In genomic region chr3:26095551-26095950, GRCm38 (mm10) we compare ENCODE assay signal across 12 mouse cellular contexts.
DNase-seq lines count a peak whose midpoint lies in the region; ATAC-seq and TF ChIP-seq lines count a peak whose summit lies in the region.
"Had no signal": no experiment of that assay in that cellular context is flagged by ENCODE, and none has a peak within 500 bp of the region (broad histone marks: within the 10 kb centered on the region; RNA-seq: fewer than 3 reads in every experiment).

No protein-coding gene starts in this region.

- no peak overlapping the region for H3K9ac ChIP-seq in lung, embryonic 14.5 days
- H3K9ac ChIP-seq: embryonic facial prominence, embryonic 13.5 days; liver, embryonic 13.5 days had no signal

- ATAC-seq in lung, embryonic 14.5 days (ENCODE audit: insufficient read depth) = no peak

- no peak overlapping the region for H3K27ac ChIP-seq in lung, embryonic 14.5 days (ENCODE audit: low read depth)
- H3K27ac ChIP-seq: embryonic facial prominence, embryonic 13.5 days; liver, embryonic 13.5 days had no signal

- H3K4me3 ChIP-seq in lung, embryonic 14.5 days (ENCODE audit: low read depth, low read length) = no peak overlapping the region
- H3K4me3 ChIP-seq: embryonic facial prominence, embryonic 13.5 days; liver, embryonic 13.5 days; myocyte had no signal

- H3K4me1 ChIP-seq in lung, embryonic 14.5 days (ENCODE audit: insufficient read depth) = no peaks in the 10 kb centered on the region
- H3K4me1 ChIP-seq: embryonic facial prominence, embryonic 13.5 days; liver, embryonic 13.5 days had no signal

- peak; percentile 59 for TF ChIP-seq CTCF in lung, embryonic 14.5 days (IDR thresholded peaks at IDR 0.05; ENCODE audit: low read depth)

- DNase-seq in cerebellum, postnatal 36 days = peak; percentile 13 to 21
- DNase-seq in cerebellum, adult 11 months = no peak
- peak; percentile 44 for DNase-seq in lung, embryonic 14.5 days
- no peak for DNase-seq in lung, postnatal 36 days
- DNase-seq in adrenal gland, adult 8-10 months = peak; percentile 1
- DNase-seq in kidney, postnatal 14 days = peak; percentile 36
- no peak for DNase-seq in layer of hippocampus, postnatal 36 days
- no peak for DNase-seq in yolk sac, embryonic 10.5 days (ENCODE audit: low spot score)
- DNase-seq: heart, adult 11 months; liver, embryonic 13.5 days had no signal

- no peaks in the 10 kb centered on the region for H3K36me3 ChIP-seq in lung, embryonic 14.5 days (ENCODE audit: insufficient read depth)
- H3K36me3 ChIP-seq: embryonic facial prominence, embryonic 13.5 days; liver, embryonic 13.5 days had no signal

- H3K27me3 ChIP-seq in lung, embryonic 14.5 days (ENCODE audit: insufficient read depth, low read length) = no peaks in the 10 kb centered on the region
- H3K27me3 ChIP-seq: embryonic facial prominence, embryonic 13.5 days; liver, embryonic 13.5 days had no signal

- H3K4me2 ChIP-seq in lung, embryonic 14.5 days = no peak overlapping the region
- H3K4me2 ChIP-seq: embryonic facial prominence, embryonic 13.5 days; liver, embryonic 13.5 days had no signal

- no peaks in the 10 kb centered on the region for H3K9me3 ChIP-seq in lung, embryonic 14.5 days (ENCODE audit: low read depth, low read length)
- H3K9me3 ChIP-seq: embryonic facial prominence, embryonic 13.5 days; liver, embryonic 13.5 days had no signal

Comparison
In these comparisons a context has a peak if more than half of its experiments do, and no peak if none do; other contexts are left out.
1. DNase-seq: peak in cerebellum, postnatal 36 days (2 of 2), lung, embryonic 14.5 days (single experiment), adrenal gland, adult 8-10 months (single experiment) and kidney, postnatal 14 days (single experiment); none in cerebellum, adult 11 months (single experiment), lung, postnatal 36 days (single experiment), layer of hippocampus, postnatal 36 days (0 of 2) and yolk sac, embryonic 10.5 days (single experiment).